Comparison of ENCODE assay signal across 7 mouse cellular contexts in genomic region chr15:7398609-7399540, GRCm38 (mm10). TPM values are rescaled to one million over a fixed set of nuclear protein-coding genes. Genes with fewer than 3 reads are reported as not detected.
DNase-seq lines count a peak whose midpoint lies in the region; ATAC-seq and TF ChIP-seq lines count a peak whose summit lies in the region.

No protein-coding gene starts in this region.

- ATAC-seq in liver, postnatal 0 days, result no peak
- ATAC-seq in inflammation-experienced regulatory T-cells, adult 6 months, result no peak

- TF ChIP-seq CTCF in liver, postnatal 0 days (IDR thresholded peaks at IDR 0.05; ENCODE audit: low read depth), result no peak

- TF ChIP-seq EP300 in liver, postnatal 0 days (IDR thresholded peaks at IDR 0.05; ENCODE audit: low read depth), result no peak

- H3K36me3 ChIP-seq in liver, postnatal 0 days (replicated peaks; ENCODE audit: insufficient read depth, low read length), result no peaks in the 10 kb centered on the region

- H3K4me3 ChIP-seq in liver, postnatal 0 days (ENCODE audit: low read depth, low read length), result peak overlapping the region; percentile 45

- no peaks in the 10 kb centered on the region for H3K4me1 ChIP-seq in liver, postnatal 0 days (ENCODE audit: insufficient read depth)

- peak; percentile 33 for DNase-seq in ES-CJ7 (ENCODE audit: low read depth, low spot score)
- DNase-seq in embryo, embryonic 10 days (ENCODE audit: low spot score), result peak; percentile 45
- peak; percentile 8 to 26 for DNase-seq in heart, postnatal 14 days
- DNase-seq in liver, postnatal 0 days, result no peak
- peak; percentile 77 for DNase-seq in retina, postnatal 1 day
- no peak for DNase-seq in cerebellum, postnatal 36 days

- H3K9me3 ChIP-seq in liver, postnatal 0 days (ENCODE audit: low read length), result no peaks in the 10 kb centered on the region

- no peak overlapping the region for H3K9ac ChIP-seq in liver, postnatal 0 days (replicated peaks)

- H3K27me3 ChIP-seq in liver, postnatal 0 days (ENCODE audit: insufficient read depth, low read length), result peaks cover 26% of the 10 kb centered on the region

- no peak overlapping the region for H3K27ac ChIP-seq in liver, postnatal 0 days (ENCODE audit: low read depth)

- H3K4me2 ChIP-seq in liver, postnatal 0 days (ENCODE audit: low read depth, low read length), result peak overlapping the region; percentile 68

- intact Hi-C loops in heart, postnatal 14 days (cut with DNase I), result no loop called here

- 5% methylated on average over 17 of the region's 17 CpGs for WGBS in liver, postnatal 0 days (ENCODE audit: insufficient replicate concordance)

RNA-seq across cellular contexts. Expression of gene Egflam, which starts 0.7 kb away (rescaled TPM):
- 10 to 100 TPM; 10.4 to 11.3 TPM for total RNA-seq in heart, postnatal 14 days (2021)
- polyA plus RNA-seq in liver, postnatal 0 days (2015; fragmentation: Nextera tagmentation; extraction: Ambion mirVana), result 0.36 and 0.53 TPM in 2 replicates
- under 1 TPM in 1 of 3 experiments, not detected in 2; 0.09 TPM for polyA plus RNA-seq in inflammation-experienced regulatory T-cells, adult 6 months (2017; shearing (Covaris generic))

Comparison
In these comparisons a context has a peak if more than half of its experiments do, and no peak if none do; other contexts are left out.
1. DNase-seq: peak in ES-CJ7 (single experiment), embryo, embryonic 10 days (single experiment), heart, postnatal 14 days (2 of 2) and retina, postnatal 1 day (single experiment); none in liver, postnatal 0 days (single experiment) and cerebellum, postnatal 36 days (0 of 2).